Mouse (Mus musculus) heart, postnatal 0 days (tissue): ENCODE results near the gene Fgd5.

Experiments used
- CTCF ChIP-seq: IDR thresholded peaks from 2 replicates; pipeline ENCODE4 v1.5.1; 2016; ENCODE audit warnings: antibody characterized with exemption, control low read depth, low read depth
- EP300 ChIP-seq: IDR thresholded peaks from 2 replicates; pipeline ENCODE4 v1.6.1; 2016; ENCODE audit warnings: antibody characterized with exemption, low read depth

- TF ChIP-seq CTCF (peak; percentile 72), EP300 (no peak)
These were observed 87.2 kb downstream of the Fgd5 start for GRCm38 (mm10) chr6:92065721-92066496.
